Mouse (Mus musculus): ENCODE data around the gene Cat. TPM values are rescaled to one million over a fixed set of nuclear protein-coding genes. Genes with fewer than 3 reads are reported as not detected.

Gene Cat
- polyA plus RNA-seq, 1 experiment = 49.1 TPM

GRCm38 (mm10) chr2:103476180-103476579 lies 8.8 kb downstream of the Cat start:
- Histone ChIP-seq H3K27ac (ENCODE audit: insufficient read depth, low read length) (no peak overlapping the region), H3K4me3 (replicated peaks; ENCODE audit: insufficient read depth, low read depth, low read length) (no peak overlapping the region), H3K4me1 (ENCODE audit: control insufficient read depth, insufficient read depth, low read length) (no peaks in the 10 kb centered on the region), H3K27me3 (ENCODE audit: control insufficient read depth, insufficient read depth, low read length) (no peaks in the 10 kb centered on the region)
- DNase-seq = no peak
- 96% methylated on average over 2 of the region's 2 CpGs for WGBS
- TF ChIP-seq CTCF (IDR thresholded peaks at IDR 0.05; ENCODE audit: borderline replicate concordance, insufficient read depth, low read depth, low read length) = no peak
- no peak for TF ChIP-seq POLR2A (IDR thresholded peaks at IDR 0.05; ENCODE audit: borderline replicate concordance, insufficient read depth, low read length)

- Histone ChIP-seq H3K4me1 (ENCODE audit: control insufficient read depth, insufficient read depth, low read length) (no peaks in the 10 kb centered on the region), H3K27me3 (ENCODE audit: control insufficient read depth, insufficient read depth, low read length) (no peaks in the 10 kb centered on the region), H3K27ac (ENCODE audit: insufficient read depth, low read length) (no peak overlapping the region), H3K4me3 (replicated peaks; ENCODE audit: insufficient read depth, low read depth, low read length) (no peak overlapping the region)
- no peak for TF ChIP-seq CTCF (IDR thresholded peaks at IDR 0.05; ENCODE audit: borderline replicate concordance, insufficient read depth, low read depth, low read length)
- TF ChIP-seq POLR2A (IDR thresholded peaks at IDR 0.05; ENCODE audit: borderline replicate concordance, insufficient read depth, low read length) = no peak
- no peak for DNase-seq
- WGBS = over 99% methylated on average over 3 of the region's 3 CpGs
Observed at GRCm38 (mm10) chr2:103473362-103473761, 11.6 kb downstream of the Cat start.

DNA sequence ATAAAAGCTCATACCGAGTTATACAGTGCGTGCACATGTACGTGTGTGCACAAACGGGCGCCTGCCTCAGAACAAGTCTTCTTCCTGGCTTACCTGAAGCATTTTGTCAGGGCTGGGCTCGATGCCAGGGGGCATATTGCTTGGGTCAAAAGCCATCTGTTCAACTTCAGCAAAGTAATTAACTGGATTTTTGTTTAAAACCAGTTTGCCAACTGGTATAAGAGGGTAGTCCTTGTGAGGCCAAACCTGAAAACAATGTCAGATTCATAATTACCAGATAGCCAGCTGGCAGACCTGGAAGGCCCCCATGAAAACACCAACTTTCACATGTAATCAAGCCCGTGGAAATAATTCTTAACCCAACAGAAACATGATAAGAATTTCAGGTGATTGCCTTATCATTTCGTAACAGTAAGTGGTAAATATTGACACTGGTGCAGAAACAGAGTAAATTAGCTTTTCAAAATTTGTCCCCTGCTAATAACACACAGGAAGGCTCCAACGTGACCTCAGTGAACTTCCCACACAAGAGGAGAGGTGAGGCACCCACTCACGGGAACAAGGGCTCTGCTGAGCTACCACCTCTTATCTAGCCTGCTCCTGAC lies 17.9 kb downstream of the Cat start:
- peak; percentile 72 to 81 for DNase-seq
- Histone ChIP-seq H3K4me3 (replicated peaks; ENCODE audit: insufficient read depth, low read depth, low read length) (no peak overlapping the region), H3K4me1 (ENCODE audit: control insufficient read depth, insufficient read depth, low read length) (peaks cover 6% of the 10 kb centered on the region; the same call in 1 of the 2 replicates), H3K27me3 (ENCODE audit: control insufficient read depth, insufficient read depth, low read length) (no peaks in the 10 kb centered on the region), H3K27ac (ENCODE audit: insufficient read depth, low read length) (no peak overlapping the region)
- WGBS = 38% methylated on average over 10 of the region's 10 CpGs
- TF ChIP-seq CTCF (IDR thresholded peaks at IDR 0.05; ENCODE audit: borderline replicate concordance, insufficient read depth, low read depth, low read length) (no peak), POLR2A (IDR thresholded peaks at IDR 0.05; ENCODE audit: borderline replicate concordance, insufficient read depth, low read length) (no peak)

DNA sequence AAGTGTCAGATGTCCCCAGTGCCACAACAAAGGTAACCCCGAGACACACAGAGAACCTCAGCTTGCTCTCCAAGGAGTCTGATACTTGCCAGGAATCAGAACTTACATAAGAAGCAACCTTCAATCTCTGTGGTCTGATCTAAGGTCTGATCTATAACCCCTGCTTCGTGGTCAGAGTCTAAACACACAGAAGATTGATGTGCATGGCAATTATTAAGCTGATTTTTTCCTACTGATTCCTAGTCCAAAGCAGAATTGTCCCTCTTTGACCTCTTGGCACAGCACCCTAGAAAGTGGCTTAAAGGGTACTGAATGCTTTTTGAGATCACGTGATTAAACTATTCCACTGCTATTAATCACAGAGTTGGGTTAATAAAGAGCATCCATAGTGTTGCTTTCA lies 18.7 kb downstream of the Cat start:
- TF ChIP-seq POLR2A (IDR thresholded peaks at IDR 0.05; ENCODE audit: borderline replicate concordance, insufficient read depth, low read length) (no peak), CTCF (IDR thresholded peaks at IDR 0.05; ENCODE audit: borderline replicate concordance, insufficient read depth, low read depth, low read length) (no peak)
- WGBS = 76% methylated on average over 3 of the region's 3 CpGs

GRCm38 (mm10) chr2:103465429-103465828 lies 19.5 kb downstream of the Cat start:
- no peaks in the 10 kb centered on the region for H3K27me3 ChIP-seq (ENCODE audit: control insufficient read depth, insufficient read depth, low read length)
- H3K4me3 ChIP-seq (replicated peaks; ENCODE audit: insufficient read depth, low read depth, low read length) = no peak overlapping the region
- 98% methylated on average over 11 of the region's 11 CpGs for WGBS
- no peak overlapping the region for H3K27ac ChIP-seq (ENCODE audit: insufficient read depth, low read length)
- TF ChIP-seq POLR2A (IDR thresholded peaks at IDR 0.05; ENCODE audit: borderline replicate concordance, insufficient read depth, low read length) = no peak
- no peak for TF ChIP-seq CTCF (IDR thresholded peaks at IDR 0.05; ENCODE audit: borderline replicate concordance, insufficient read depth, low read depth, low read length)
- DNase-seq = no peak
- H3K4me1 ChIP-seq (ENCODE audit: control insufficient read depth, insufficient read depth, low read length) = peaks cover 6% of the 10 kb centered on the region; the same call in 1 of the 2 replicates

More for the DNA sequence above, 18.7 kb downstream of the Cat start:
- H3K4me3 ChIP-seq (replicated peaks; ENCODE audit: insufficient read depth, low read depth, low read length) = no peak overlapping the region
- no peak overlapping the region for H3K27ac ChIP-seq (ENCODE audit: insufficient read depth, low read length)
- H3K4me1 ChIP-seq (ENCODE audit: control insufficient read depth, insufficient read depth, low read length) = peaks cover 6% of the 10 kb centered on the region; the same call in 1 of the 2 replicates
- no peak for DNase-seq
- no peaks in the 10 kb centered on the region for H3K27me3 ChIP-seq (ENCODE audit: control insufficient read depth, insufficient read depth, low read length)

DNA sequence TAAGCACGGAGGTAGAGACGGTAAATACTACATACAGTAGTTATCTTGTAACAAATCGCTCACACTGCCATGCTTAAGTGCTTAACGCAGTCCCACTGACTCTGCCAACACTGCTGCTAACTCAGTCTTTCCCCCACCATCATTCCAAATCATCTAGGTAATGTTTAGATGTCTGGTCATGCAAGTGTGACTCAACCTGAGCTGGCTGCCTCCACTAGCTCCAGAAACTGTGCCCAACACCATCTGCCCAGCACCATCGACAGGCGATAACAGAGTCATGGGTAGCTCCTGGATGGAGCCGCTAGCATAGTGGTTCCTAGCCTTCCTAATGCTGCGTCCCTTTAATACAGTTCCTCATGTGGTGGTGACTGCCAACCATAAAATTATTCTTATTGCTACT lies 20.4 kb downstream of the Cat start:
- peaks cover 6% of the 10 kb centered on the region; the same call in 1 of the 2 replicates for H3K4me1 ChIP-seq (ENCODE audit: control insufficient read depth, insufficient read depth, low read length)
- TF ChIP-seq POLR2A (IDR thresholded peaks at IDR 0.05; ENCODE audit: borderline replicate concordance, insufficient read depth, low read length) = no peak
- no peak for TF ChIP-seq CTCF (IDR thresholded peaks at IDR 0.05; ENCODE audit: borderline replicate concordance, insufficient read depth, low read depth, low read length)
- peak in 1 of 2 experiments; percentile 10 for DNase-seq
- no peak overlapping the region for H3K4me3 ChIP-seq (replicated peaks; ENCODE audit: insufficient read depth, low read depth, low read length)
- H3K27me3 ChIP-seq (ENCODE audit: control insufficient read depth, insufficient read depth, low read length) = no peaks in the 10 kb centered on the region
- H3K27ac ChIP-seq (ENCODE audit: insufficient read depth, low read length) = no peak overlapping the region
- 78% methylated on average over 8 of the region's 8 CpGs for WGBS

DNA sequence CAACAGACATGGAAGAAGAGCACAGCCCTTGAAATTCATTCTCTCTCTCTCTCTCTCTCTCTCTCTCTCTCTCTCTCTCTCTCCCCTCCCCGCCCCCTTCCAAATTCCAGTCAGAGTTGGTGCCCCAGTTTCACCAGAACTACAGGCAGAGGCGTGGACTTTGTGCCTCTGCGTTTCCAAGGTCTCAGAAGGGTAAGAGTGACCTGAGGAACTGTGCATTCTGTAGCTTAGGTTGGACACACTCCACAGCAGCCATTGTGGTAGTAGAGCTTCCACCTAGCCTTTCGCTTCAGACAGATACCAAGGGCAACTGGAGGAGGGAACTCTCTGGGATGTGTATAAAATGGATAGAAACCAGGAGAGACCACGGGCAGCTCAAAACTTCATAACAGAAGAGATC lies 22.2 kb downstream of the Cat start:
- H3K27me3 ChIP-seq (ENCODE audit: control insufficient read depth, insufficient read depth, low read length) = no peaks in the 10 kb centered on the region
- WGBS = 91% methylated on average over 5 of the region's 5 CpGs
- H3K27ac ChIP-seq (ENCODE audit: insufficient read depth, low read length) = no peak overlapping the region
- H3K4me3 ChIP-seq (replicated peaks; ENCODE audit: insufficient read depth, low read depth, low read length) = no peak overlapping the region
- no peak for DNase-seq
- TF ChIP-seq POLR2A (IDR thresholded peaks at IDR 0.05; ENCODE audit: borderline replicate concordance, insufficient read depth, low read length) (no peak), CTCF (IDR thresholded peaks at IDR 0.05; ENCODE audit: borderline replicate concordance, insufficient read depth, low read depth, low read length) (no peak)
- peaks cover 5% of the 10 kb centered on the region; the same call in 1 of the 2 replicates for H3K4me1 ChIP-seq (ENCODE audit: control insufficient read depth, insufficient read depth, low read length)

GRCm38 (mm10) chr2:103461743-103462142 lies 23.2 kb downstream of the Cat start:
- Histone ChIP-seq H3K27ac (ENCODE audit: insufficient read depth, low read length) (no peak overlapping the region), H3K4me3 (replicated peaks; ENCODE audit: insufficient read depth, low read depth, low read length) (no peak overlapping the region), H3K4me1 (ENCODE audit: control insufficient read depth, insufficient read depth, low read length) (no peaks in the 10 kb centered on the region), H3K27me3 (ENCODE audit: control insufficient read depth, insufficient read depth, low read length) (no peaks in the 10 kb centered on the region)
- 69% methylated on average over 9 of the region's 9 CpGs for WGBS
- no peak for DNase-seq
- TF ChIP-seq CTCF (IDR thresholded peaks at IDR 0.05; ENCODE audit: borderline replicate concordance, insufficient read depth, low read depth, low read length) (no peak), POLR2A (IDR thresholded peaks at IDR 0.05; ENCODE audit: borderline replicate concordance, insufficient read depth, low read length) (no peak)

Data from cerebellum, adult 2 months (tissue).